Mouse (Mus musculus) layer of hippocampus, adult 11-12 months (tissue): ENCODE data around the gene Orc5.

Experiments used
- DNase-seq: peaks from one replicate; pipeline ENCODE4 v3.0.0; 2022; ENCODE audit warnings: low spot score

Gene Orc5

DNA sequence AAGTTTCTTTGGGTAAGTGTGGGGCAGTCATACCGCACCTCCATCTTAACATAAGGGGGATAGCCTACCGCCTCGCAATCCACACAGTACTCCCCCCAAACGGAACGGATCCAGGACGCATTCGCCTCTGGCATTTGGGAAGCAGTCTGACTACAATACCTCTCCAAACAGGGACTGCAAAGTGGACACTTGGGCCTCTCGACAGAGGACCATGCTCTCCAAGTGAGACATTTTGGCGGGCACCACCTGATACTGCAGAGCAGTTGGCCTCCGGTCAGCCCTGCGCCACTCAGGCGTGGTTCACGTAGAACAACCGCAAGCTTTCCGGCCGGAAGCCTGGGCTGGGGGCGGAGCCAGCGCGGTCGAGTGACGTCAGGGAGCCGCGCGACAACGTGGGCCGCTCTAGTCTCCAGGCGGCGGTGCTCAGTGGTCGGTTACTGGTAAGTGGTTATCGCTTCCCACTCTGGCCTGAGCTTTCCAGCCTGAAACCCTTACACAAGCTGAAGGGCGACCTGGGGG, at the start of gene Orc5:
Gene Orc5 (minus strand): TSS at position 397 of the 519 bp plus-strand sequence.
- peak; percentile 92 for DNase-seq

DNA sequence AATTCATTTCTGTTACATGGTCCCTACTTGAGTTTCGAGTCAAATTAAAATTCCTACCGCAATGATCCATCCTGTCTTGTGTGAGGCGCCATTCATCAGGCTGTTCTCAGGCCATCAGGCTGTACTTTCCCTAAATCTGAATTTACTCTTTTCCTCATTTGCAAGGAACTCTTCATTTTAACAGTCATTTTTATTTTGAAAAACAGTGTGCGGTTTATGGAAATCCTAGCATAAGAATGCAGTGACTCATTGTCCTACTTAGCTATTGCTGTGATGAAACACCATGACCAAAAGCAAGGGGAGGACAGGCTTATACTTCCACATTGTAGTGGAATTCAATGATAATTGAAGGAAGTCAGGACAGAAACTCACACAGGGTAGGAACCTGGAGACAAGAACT, 46.8 kb upstream of the Orc5 start:
- DNase-seq, result no peak

DNA sequence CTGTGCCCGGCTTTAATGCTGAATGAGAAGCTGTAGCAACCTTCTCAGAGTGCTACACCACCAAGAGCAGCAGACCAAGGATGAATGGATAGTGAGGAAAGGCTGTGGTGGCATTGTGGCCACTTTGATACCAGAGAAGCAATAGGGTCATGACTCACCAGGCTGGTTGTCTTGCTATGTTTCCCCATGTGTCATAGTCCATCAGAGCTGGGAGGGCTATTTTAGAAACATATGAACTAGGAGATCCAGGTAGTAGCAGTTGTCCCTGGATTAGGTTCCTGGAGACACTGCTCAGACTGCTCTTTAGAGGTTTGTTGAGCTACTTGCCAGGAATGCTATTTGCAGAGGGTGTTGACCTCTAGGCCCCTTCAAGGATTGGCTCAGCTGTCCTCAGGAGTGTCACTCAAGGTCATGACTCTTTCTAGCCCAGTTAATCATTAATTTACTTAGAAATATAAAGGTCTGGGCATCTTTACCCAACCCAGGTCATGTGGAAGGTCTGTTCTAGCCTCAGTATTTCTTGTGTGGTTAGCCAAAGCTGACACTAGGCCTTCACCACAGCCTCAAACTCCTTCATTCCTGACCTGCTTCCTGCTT, 39.2 kb upstream of the Orc5 start:
- DNase-seq, result no peak

DNA sequence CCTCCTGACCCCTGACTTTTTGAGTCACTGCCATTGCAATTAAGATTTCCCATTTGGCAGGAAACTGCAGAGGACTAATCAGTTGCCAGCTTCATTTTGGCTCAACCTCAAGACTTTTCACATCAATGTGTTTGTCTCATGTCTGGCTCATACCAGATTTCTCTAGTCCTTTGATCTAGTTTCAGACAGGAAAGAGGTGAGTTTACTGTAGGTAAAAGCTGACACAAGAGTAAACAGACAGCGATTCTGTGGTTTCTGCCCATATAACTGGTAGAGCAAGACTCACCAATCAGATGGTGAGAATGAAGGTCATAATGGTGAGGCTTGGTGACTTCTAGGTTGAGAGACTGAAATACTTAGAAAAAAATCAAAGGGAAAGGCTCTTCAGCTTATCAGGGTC, 37.3 kb upstream of the Orc5 start:
- no peak for DNase-seq

DNA sequence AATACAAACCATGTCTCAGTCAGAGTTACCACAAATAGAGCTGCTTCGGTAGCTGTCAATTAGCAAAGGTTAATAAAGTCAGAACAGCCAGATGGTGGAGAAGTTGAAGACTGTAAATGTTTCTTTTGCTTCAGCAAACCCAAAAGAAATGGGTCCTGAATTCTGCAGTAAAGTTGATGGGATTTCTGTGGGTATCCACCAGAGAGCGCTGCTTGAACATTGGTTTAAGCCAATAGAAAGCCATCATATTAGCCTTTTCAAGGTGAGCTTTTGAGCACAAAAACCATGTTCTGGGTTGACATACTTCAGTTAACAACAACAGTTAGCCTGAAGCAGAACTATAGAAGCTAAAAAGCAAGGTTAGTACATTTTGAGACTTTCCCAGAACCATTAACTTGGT, 34.3 kb upstream of the Orc5 start:
- DNase-seq, result no peak

DNA sequence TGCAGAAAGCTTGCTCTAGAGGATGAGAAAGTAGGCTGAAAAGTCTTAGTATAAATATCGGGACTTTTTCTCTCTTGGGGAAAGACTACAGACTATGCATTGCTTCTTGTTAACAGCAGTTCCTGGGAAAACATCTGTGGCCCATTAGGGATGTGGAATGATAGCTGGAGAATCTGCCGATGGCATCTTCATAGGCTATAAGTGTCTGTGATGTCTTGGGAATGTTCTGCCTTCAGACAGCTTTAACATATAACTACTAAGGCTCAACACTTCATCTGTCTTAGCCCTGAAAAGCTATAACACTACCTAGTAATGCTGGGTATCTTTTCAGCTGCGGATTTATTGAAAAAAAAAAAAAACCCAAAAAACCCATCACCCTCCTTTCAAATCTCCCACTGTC, 27.8 kb upstream of the Orc5 start:
- DNase-seq, result no peak

DNA sequence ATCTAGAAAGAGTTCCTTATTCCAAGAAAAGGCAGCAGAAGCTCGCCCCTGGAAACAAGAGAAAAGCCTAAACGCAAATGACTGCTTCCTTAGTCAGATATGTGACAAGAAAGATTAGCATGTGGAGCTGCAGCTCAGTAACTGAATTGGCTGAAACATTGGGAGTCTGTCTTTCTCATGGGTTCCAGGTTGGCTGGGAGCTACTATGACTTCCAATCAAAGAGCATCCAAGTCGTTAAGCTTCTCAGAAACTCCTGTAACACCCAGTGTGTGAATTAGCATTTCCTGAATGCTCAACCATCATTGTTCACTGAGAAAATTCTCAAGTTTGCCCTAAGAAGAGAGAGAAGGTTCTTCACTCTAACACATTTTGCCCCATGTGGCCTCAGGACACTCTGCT, 24.5 kb upstream of the Orc5 start:
- no peak for DNase-seq

DNA sequence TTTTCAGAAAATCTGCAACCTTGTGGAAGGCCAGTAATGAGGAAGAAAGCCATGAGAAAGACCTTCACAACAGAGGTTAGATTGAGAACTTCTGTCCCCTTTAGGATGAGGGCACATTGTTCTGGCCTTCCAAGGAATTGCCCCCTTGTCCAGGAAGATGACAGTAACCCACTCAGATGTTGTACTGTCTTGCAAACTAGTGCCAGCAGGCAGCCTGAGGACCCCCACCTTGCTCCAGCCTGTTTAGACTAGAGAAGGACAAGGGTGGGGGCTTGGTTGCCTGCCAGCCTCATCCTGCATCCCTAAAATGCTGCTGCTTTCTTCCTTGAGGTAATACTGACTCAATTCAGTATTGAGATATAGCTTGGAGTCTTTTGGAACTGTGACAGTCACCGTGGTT, 23.9 kb upstream of the Orc5 start:
- DNase-seq, result no peak

DNA sequence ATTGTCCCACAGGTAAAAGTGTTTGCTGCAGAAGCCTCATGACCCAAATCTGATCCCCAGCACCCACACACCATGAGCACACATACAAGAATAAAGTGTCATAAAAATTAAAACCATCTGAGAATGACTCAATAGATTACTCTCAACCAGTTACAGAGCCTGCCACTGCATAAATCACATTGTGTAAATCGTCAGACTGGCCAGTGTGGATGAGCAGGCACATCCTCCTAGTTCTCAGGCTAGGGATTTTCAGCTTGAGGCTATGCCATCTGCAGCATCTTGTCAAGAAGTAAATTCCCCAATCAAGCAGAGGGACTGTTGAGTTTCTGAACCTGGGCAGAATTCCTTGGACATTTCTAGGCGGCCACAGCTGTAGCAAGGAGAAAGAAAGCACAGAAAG, 23.5 kb upstream of the Orc5 start:
- DNase-seq, result no peak

DNA sequence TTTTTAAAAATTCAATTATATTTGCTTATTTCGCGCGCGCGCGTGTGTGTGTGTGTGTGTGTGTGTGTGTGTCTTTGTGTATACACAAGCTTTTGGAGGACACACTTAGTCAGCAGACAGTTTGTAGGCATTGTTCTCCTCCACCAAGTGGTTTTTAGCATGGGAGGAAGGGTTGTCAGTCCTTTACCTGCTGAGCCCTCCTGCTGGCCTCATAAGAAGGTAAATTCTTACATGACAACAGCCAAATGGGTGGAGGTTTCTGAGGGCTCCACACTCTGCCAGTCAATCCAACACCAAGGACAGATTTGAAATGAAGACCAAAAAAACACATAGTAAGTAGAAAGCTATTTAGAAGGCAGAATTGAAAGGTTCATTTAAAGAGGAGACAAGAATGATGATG, 22.7 kb upstream of the Orc5 start:
- no peak for DNase-seq

DNA sequence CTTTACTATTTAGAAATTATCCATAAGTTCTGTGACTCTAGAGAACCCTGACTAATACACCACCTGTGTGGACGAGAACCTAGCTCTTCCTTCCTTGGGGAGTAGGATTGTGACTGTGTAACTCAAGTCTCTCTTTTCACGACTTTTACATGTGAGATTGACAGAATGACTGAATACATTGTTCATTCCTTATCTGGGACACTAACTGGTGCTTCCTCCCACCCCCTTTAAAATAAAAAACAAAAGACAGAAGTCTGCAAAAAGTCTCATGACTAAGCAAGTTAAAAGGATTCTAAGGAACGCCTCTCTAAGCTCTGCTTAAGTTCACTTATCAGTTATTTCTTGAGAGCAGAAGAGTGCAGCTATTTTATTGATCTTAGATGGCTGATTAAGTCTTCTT, 22.2 kb upstream of the Orc5 start:
- DNase-seq, result no peak

DNA sequence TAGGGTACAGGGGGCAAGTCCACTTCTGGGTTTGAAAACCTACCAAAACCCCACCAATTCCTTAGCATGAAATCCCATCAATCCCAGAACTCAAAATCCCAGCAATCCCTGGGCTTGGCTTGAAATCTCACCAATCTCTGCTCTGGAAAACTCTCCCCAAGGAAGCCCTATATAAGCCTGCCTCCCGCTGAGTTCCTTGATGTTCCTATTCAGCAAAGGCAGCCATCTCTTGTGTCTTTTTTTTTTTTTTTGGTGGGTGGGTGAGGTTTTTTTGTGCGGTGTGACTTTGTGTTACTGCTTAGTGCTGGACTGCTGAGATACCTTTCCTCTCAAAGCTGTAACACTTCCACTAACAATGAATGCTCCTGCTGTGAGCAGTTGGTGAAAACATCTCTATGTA, 15.5 kb upstream of the Orc5 start:
- DNase-seq, result no peak

DNA sequence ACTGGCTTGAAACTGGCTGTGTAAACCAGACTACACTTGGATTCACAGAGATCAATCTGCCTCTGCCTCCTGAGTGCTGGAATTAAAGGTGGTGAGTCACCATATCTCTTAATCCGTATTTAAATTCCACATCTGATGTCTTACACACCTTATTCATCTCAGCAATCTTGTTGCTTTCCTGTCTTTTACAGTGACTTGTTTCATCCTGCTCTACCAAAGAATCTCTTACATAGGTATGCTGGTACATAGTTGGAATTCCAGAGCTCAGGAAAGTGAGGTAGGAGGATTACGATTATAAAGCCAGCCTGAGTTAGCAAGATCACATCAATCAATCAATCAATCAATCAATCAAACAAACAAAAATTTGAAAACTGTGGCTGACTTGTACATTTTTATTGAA, 9.6 kb upstream of the Orc5 start:
- no peak for DNase-seq

DNA sequence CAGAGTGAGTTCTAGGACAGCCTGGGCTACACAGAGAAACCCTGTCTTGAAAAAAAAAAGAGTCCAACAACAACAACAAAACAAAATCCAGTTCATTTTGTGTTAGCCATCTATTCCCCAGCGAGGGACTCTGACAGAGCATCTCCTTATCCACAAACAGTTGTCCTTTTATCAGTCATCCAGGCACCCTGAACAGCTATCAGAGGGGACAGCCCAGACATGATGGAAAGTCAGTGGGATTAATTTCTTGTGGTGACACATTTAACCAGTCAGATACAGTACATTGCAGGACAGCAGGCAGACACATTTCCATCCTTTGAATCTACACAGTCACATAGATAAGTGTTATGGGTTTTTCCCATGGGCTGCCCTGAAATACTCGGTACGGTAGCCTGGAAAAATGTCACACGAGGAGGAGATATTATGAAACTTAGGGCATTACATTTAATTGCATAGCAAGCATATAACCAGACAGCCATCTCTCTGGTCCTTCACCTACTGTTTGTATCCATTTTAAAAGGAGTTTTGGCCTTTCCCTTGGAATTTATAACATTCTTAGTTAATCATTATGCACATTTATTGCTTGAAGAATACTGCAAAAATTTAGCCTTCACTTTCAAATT, 7.4 kb upstream of the Orc5 start:
- no peak for DNase-seq

DNA sequence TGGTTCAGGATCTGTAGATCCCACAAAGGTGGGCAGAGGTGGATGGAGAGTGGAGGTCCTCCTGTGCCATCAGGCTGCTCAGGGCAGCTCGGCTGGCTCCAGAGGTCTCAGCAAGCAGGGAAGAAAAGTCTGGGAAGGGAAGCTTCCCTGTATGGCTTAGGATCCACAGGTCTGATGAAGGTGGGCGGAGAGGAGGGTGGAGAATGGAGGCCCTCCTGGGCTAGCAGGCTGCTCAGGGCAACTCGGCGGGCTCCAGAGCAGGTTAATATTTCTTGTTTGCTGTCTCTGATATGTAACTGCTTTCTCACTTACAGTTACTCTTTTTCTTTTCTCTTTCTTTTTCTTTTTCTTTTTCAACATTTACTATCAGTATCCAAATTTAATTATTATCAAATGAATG, 6.5 kb upstream of the Orc5 start:
- no peak for DNase-seq

DNA sequence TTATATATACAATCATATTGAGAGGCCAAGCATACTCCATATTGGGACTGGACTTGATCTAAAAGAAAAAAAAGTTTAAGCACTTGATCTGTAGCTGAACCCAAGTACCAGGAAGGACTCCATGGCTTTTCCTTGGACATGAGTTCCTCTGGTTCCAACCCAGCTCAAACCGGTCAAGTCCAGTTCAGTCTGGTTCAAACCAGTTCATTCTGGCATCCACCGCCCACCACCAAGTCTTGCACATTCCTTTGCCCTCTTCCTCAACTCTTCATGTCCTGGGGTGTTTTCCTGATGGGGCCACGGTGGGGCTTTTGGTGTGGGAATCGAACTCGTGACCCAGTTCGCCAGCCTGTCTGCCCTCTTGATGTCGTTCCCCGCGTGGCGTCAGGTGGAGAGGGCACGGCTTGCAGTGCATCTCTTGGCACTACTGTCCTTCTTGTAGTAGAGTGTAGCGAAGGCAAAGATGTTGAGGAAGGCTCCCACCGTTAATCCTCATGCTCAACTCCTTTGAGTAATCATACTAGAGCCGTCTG, 2.1 kb upstream of the Orc5 start:
- no peak for DNase-seq

DNA sequence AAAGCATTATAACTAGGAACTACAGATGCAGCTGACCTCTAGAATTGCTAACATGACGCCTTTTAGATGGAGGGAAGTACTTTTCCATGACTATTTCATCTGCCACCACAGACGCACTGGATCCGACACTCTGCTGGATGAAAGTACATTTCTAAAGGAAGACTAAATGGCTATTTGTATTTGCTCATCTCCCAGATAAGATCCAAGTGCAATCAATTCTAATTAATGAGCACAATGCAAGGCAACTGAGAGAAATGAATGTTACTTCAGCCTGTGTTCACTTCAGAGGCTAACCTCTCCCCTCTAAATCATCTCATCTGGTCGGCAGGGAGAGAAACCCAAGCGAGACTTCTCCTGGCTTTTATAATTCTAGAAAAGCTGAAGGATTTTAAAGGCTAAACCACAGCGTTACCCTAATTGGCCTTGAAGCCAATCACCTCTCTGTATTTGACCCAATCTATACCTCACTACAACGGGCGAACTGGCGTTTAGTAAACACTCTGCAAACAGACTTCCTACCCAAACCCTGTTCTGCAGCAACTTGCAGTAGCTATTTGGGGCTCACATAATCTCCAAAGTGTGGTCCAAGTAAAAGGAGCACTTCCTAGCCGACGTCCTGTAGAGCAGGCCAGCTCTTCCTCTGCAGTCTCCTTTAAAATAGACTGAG, 730 bp downstream of the Orc5 start:
- no peak for DNase-seq

DNA sequence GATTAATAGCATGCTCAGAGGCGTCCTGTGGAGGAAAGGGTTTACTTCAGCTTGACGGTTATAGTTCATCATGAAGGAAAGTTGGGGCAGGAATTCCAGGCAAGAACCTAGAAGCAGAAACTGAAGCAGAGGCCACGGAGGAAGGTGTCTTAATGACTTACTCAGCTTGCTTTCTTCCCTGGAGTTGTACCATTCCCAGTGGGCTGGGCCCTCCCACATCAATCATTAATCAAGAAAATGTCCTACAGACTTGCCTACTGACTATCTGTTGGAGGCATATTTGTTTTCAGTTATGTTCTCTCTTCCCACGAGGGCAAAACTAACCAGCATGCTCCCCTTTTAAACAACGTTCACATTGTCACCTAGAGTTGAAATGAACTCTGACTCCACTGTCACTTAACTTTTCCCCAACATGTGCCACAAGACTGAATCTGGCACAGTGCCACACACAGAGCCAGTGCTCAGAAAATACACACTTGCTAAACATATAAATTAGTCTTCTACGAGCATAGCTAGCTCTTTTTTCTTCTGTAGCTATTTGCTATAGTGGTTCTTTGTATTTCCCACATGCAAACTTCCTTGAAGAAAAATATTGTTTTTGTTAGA, 1.6 kb downstream of the Orc5 start:
- no peak for DNase-seq

DNA sequence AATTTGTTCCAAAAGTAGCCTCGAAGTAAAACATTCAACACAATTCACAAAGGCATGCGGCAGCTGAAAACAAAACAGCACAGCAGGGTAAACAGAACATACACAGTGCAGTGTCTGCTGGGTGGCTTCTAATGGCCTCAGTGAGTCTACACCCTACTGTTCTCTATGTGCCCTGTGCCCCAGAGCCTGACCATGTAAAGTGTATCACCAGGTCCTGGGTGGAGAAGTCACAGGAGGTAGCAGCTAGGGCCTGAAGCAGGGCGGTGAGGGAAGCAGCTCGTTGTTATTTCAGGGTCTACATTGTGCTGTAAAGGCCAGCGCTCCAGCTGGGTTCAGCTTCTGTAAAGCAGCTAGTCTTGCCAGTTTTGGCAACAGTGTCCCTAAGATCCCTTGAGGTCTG, 3.7 kb downstream of the Orc5 start:
- DNase-seq, result no peak

DNA sequence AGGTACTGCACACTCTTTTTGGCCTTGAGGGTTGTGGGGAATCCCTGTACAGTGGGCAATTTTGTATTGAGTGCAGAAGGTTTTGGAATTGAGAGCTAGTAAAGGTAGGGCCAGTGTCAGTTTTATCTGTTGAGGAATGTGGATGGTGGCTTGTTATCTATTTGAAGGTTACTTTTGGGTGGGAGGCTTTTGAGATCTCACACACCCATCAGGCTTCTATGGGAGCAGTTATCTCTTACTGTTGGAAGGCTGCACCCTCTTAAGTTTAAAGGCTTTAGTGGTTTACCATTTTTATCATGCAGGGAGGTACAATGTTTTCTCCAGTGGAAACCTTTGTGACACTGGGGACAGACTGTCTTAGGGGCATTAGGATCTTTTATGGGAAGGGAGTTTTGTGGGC, 4.9 kb downstream of the Orc5 start:
- DNase-seq, result no peak

DNA sequence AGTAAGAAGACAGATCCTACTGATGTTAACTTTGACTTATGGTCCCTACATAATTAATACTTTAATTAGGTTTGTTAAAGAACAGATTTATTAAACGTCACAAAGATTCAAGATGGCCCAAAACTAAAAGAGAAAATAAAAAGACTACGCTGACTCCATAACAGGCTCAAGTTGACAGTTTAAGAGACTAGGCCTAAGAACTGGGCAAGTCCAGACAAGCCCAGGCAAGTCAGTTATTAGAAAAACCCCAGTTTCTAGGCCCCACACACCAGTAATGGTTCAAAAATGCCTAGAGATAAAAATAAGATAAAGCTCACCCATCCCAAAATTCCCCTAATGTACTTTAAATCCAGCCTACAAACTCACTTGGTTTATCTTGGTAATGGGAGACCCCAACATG, 7.6 kb downstream of the Orc5 start:
- no peak for DNase-seq

DNA sequence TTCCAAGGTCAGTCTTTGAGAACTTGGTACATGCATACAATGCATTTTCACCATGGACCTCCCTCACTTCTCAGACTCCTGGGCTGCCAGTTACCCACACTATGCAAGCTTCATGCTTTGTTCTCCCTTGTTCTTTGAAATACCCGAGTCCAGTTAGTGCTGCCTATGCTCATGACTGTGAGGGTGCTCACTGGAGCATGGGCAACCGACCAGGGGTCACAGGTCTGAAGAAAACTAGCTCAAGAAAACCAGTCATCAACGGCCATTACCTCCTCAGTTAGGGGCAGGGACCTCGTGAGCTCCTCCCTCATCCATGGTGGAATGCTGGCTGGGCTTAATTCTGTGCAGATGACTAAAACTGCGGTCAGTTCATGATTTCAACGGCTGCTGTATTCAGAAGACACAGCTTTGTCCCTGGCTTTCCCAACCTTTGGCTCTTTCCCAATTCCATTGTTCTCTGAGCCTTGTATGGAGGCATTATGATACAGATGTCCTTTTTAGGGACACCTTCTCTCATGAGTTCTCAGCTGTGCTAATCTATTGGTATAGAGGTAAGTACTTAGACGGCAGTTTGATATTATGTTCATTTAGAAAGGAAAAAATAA, 11.1 kb downstream of the Orc5 start:
- no peak for DNase-seq

DNA sequence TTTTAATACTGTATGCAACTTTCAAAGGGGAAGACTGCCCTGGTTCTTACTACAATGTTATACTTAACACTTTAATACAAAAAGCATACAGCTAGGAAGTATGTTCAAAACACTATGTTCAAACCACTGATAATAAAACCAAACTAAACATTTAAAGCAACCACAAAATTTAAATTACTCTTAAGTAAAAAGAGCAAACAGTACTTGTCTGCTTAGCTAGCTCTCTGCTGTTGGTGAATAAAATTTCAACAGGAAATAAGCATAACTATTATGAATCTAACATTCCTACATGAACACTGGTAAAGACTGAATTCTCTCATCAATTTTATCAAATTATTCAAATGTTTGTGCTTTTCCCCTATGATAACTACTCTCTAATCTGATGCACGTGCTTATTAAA, 13.5 kb downstream of the Orc5 start:
- no peak for DNase-seq
